Mouse (Mus musculus) liver, adult 2 months (tissue): Measurements from ENCODE around the gene Vangl1. TPM values are rescaled to one million over a fixed set of nuclear protein-coding genes. Genes with fewer than 3 reads are reported as not detected.

Experiments
- DNase-seq: peaks from one replicate; pipeline ENCODE4 v3.0.0-alpha.2; 2011; ENCODE audit warnings: low read depth, low spot score; ENCODE audit errors: extremely low read depth
- H3K27ac ChIP-seq: fragments of 200-500 bp; replicated peaks from 2 replicates; pipeline ENCODE4 v1.5.1; 2012; ENCODE audit warnings: low read depth, mild to moderate bottlenecking, control low read depth, inconsistent platforms, low read length; ENCODE audit not compliant: insufficient read depth
- H3K27me3 ChIP-seq: fragments of 200-500 bp; 2 replicates; pipeline ENCODE4 v1.6.1; 2012; ENCODE audit warnings: mild to moderate bottlenecking, moderate library complexity, low read length, inconsistent platforms; ENCODE audit not compliant: control insufficient read depth, insufficient read depth
- H3K36me3 ChIP-seq: fragments of 200-500 bp; 2 replicates; pipeline ENCODE4 v1.6.1; 2012; ENCODE audit warnings: low read length, inconsistent platforms; ENCODE audit not compliant: control insufficient read depth, insufficient read depth
- H3K4me1 ChIP-seq: fragments of 200-500 bp; 2 replicates; pipeline ENCODE4 v1.6.1; 2011; ENCODE audit warnings: low read length; ENCODE audit not compliant: control insufficient read depth, insufficient read depth
- H3K4me3 ChIP-seq: fragments of 200-500 bp; 2 replicates; pipeline ENCODE4 v1.5.1; 2011; ENCODE audit warnings: low read depth, mild to moderate bottlenecking, control low read depth, low read length, moderate library complexity; ENCODE audit not compliant: insufficient read depth
- H3K79me2 ChIP-seq: fragments of 200-500 bp; 2 replicates; pipeline ENCODE4 v1.6.1; 2012; ENCODE audit warnings: inconsistent platforms, mild to moderate bottlenecking, low read length, moderate library complexity; ENCODE audit not compliant: control insufficient read depth, insufficient read depth
- H3K9ac ChIP-seq: fragments of 200-500 bp; 2 replicates; pipeline ENCODE4 v1.6.1; 2012; ENCODE audit warnings: low read depth, mild to moderate bottlenecking, control low read depth, inconsistent platforms, low read length
- CTCF ChIP-seq: fragments of 200-500 bp; IDR thresholded peaks from 2 replicates; pipeline ENCODE4 v1.5.1; 2011; ENCODE audit warnings: low read depth, low read length, control low read depth
- POLR2A ChIP-seq: fragments of 200-500 bp; IDR thresholded peaks from 2 replicates; pipeline ENCODE4 v1.6.1; 2011; ENCODE audit warnings: low read length, control low read depth; ENCODE audit not compliant: insufficient read depth; ENCODE audit errors: extremely low read depth
- WGBS: fragments of 180-500 bp; shearing (Covaris S2); methylation state at CpG from one replicate; pipeline ENCODE4 v1.1.7; 2018; 5-methylcytosine and 5-hydroxymethylcytosine counted together
- polyA plus RNA-seq: library from polyadenylated mRNA; depleted of rRNA; stranded (reverse); fragments of >200 nt; gene quantifications from 2 replicates; pipeline ENCODE4 v1.2.3, GENCODE M21; 2012
- total RNA-seq: library from RNA; depleted of rRNA; stranded (reverse); fragments of >200 nt; gene quantifications from 2 replicates; pipeline ENCODE4 v1.2.3, GENCODE M21; 2014

The Vangl1 gene
- total and polyA plus RNA-seq, 2 experiments: 3.6 to 7.8 TPM

GRCm38 (mm10) chr3:102177837-102178615 is 26.5 kb downstream of the Vangl1 start:
- Histone ChIP-seq H3K27ac (no peak overlapping the region), H3K4me1 (no peaks in the 10 kb centered on the region), H3K4me3 (no peak overlapping the region), H3K36me3 (no peaks in the 10 kb centered on the region; the same call in 1 of the 2 replicates), H3K27me3 (no peaks in the 10 kb centered on the region), H3K79me2 (no peaks in the 10 kb centered on the region), H3K9ac (no peak overlapping the region)
- no peak for DNase-seq
- WGBS: 96% methylated on average over 12 of the region's 12 CpGs
- TF ChIP-seq CTCF (no peak), POLR2A (no peak)

- H3K79me2 ChIP-seq: no peaks in the 10 kb centered on the region
- DNase-seq: no peak
- no peak overlapping the region for H3K27ac ChIP-seq
- H3K27me3 ChIP-seq: no peaks in the 10 kb centered on the region
- H3K4me3 ChIP-seq: no peak overlapping the region
- no peak overlapping the region for H3K9ac ChIP-seq
- 95% methylated on average over 5 of the region's 5 CpGs for WGBS
- no peaks in the 10 kb centered on the region; the same call in 1 of the 2 replicates for H3K36me3 ChIP-seq
- no peaks in the 10 kb centered on the region for H3K4me1 ChIP-seq
- no peak for TF ChIP-seq POLR2A
- TF ChIP-seq CTCF: no peak
Observed at GRCm38 (mm10) chr3:102176116-102176515, 28.4 kb downstream of the Vangl1 start.

GRCm38 (mm10) chr3:102175701-102176100 is 28.8 kb downstream of the Vangl1 start:
- Histone ChIP-seq H3K9ac (no peak overlapping the region), H3K27ac (no peak overlapping the region), H3K36me3 (no peaks in the 10 kb centered on the region; the same call in 1 of the 2 replicates), H3K4me3 (no peak overlapping the region), H3K27me3 (no peaks in the 10 kb centered on the region), H3K4me1 (no peaks in the 10 kb centered on the region), H3K79me2 (no peaks in the 10 kb centered on the region)
- TF ChIP-seq POLR2A (no peak), CTCF (no peak)
- 98% methylated on average over 18 of the region's 18 CpGs for WGBS
- no peak for DNase-seq

- Histone ChIP-seq H3K9ac (no peak overlapping the region), H3K4me1 (no peaks in the 10 kb centered on the region), H3K4me3 (no peak overlapping the region), H3K27me3 (no peaks in the 10 kb centered on the region), H3K36me3 (no peaks in the 10 kb centered on the region; the same call in 1 of the 2 replicates), H3K27ac (no peak overlapping the region), H3K79me2 (no peaks in the 10 kb centered on the region)
- 77% methylated on average over 8 of the region's 8 CpGs for WGBS
- TF ChIP-seq POLR2A: no peak
- TF ChIP-seq CTCF: no peak
- DNase-seq: no peak
Observed at GRCm38 (mm10) chr3:102174118-102174865, 30.2 kb downstream of the Vangl1 start.

GRCm38 (mm10) chr3:102169197-102169905 is 35.1 kb downstream of the Vangl1 start:
- Histone ChIP-seq H3K27ac (no peak overlapping the region), H3K4me1 (no peaks in the 10 kb centered on the region), H3K36me3 (no peaks in the 10 kb centered on the region; the same call in 1 of the 2 replicates), H3K27me3 (no peaks in the 10 kb centered on the region), H3K4me3 (no peak overlapping the region), H3K9ac (no peak overlapping the region), H3K79me2 (no peaks in the 10 kb centered on the region)
- 37% methylated on average over 13 of the region's 13 CpGs for WGBS
- TF ChIP-seq CTCF (no peak), POLR2A (no peak)
- DNase-seq: peak; percentile 33
